Mouse (Mus musculus): ENCODE measurements at regions not wholly inside any gene's neighbourhood (a gene's known extent, or its start where the extent isn't known, plus 50 kb on each side); places are given as distances from the start of the nearest gene placed in this dataset.

- WGBS, result 77% methylated on average over 3 of the region's 3 CpGs
- H3K4me2 ChIP-seq (ENCODE audit: low read depth), result no peak overlapping the region
Measured at GRCm38 (mm10) chr2:45258897-45259296, 141.7 kb upstream of the Zeb2 start.

GRCm38 (mm10) chr2:45256373-45256772, 139.2 kb upstream of the Zeb2 start:
- Histone ChIP-seq H3K27me3 (ENCODE audit: insufficient read depth, low read length) (no peaks in the 10 kb centered on the region), H3K4me1 (ENCODE audit: insufficient read depth) (no peaks in the 10 kb centered on the region), H3K9ac (no peak overlapping the region), H3K4me3 (ENCODE audit: low read depth, low read length) (no peak overlapping the region), H3K27ac (ENCODE audit: low read depth, low read length) (no peak overlapping the region), H3K9me3 (ENCODE audit: low read length) (no peaks in the 10 kb centered on the region), H3K36me3 (ENCODE audit: insufficient read depth) (no peaks in the 10 kb centered on the region), H3K4me2 (ENCODE audit: low read depth) (no peak overlapping the region)
- ATAC-seq, result no peak
- TF ChIP-seq CTCF (IDR thresholded peaks at IDR 0.05; ENCODE audit: low read depth), result no peak
- WGBS, result 53% methylated on average over 5 of the region's 5 CpGs
- no peak for DNase-seq

More at GRCm38 (mm10) chr2:45258897-45259296, 141.7 kb upstream of the Zeb2 start:
- Histone ChIP-seq H3K27ac (ENCODE audit: low read depth, low read length) (no peak overlapping the region), H3K4me3 (ENCODE audit: low read depth, low read length) (no peak overlapping the region), H3K9me3 (ENCODE audit: low read length) (no peaks in the 10 kb centered on the region), H3K4me1 (ENCODE audit: insufficient read depth) (no peaks in the 10 kb centered on the region), H3K9ac (no peak overlapping the region), H3K27me3 (ENCODE audit: insufficient read depth, low read length) (no peaks in the 10 kb centered on the region), H3K36me3 (ENCODE audit: insufficient read depth) (no peaks in the 10 kb centered on the region)
- ATAC-seq (no peak), DNase-seq (no peak)
- no peak for TF ChIP-seq CTCF (IDR thresholded peaks at IDR 0.05; ENCODE audit: low read depth)

- no peak overlapping the region for H3K9ac ChIP-seq
- ATAC-seq (no peak), DNase-seq (no peak)
- H3K27me3 ChIP-seq (ENCODE audit: insufficient read depth, low read length), result no peaks in the 10 kb centered on the region
- no peak overlapping the region for H3K4me2 ChIP-seq (ENCODE audit: low read depth)
- H3K27ac ChIP-seq (ENCODE audit: low read depth, low read length), result no peak overlapping the region
- no peaks in the 10 kb centered on the region for H3K9me3 ChIP-seq (ENCODE audit: low read length)
- no peak for TF ChIP-seq CTCF (IDR thresholded peaks at IDR 0.05; ENCODE audit: low read depth)
- no peaks in the 10 kb centered on the region for H3K4me1 ChIP-seq (ENCODE audit: insufficient read depth)
- WGBS, result 74% methylated on average over 4 of the region's 4 CpGs
- no peak overlapping the region for H3K4me3 ChIP-seq (ENCODE audit: low read depth, low read length)
- no peaks in the 10 kb centered on the region for H3K36me3 ChIP-seq (ENCODE audit: insufficient read depth)
Measured at GRCm38 (mm10) chr2:45253936-45254335, 136.7 kb upstream of the Zeb2 start.

GRCm38 (mm10) chr2:45252321-45252720, 135.1 kb upstream of the Zeb2 start:
- WGBS, result 67% methylated on average over 4 of the region's 4 CpGs
- Histone ChIP-seq H3K27ac (ENCODE audit: low read depth, low read length) (no peak overlapping the region), H3K9ac (no peak overlapping the region), H3K9me3 (ENCODE audit: low read length) (no peaks in the 10 kb centered on the region), H3K4me2 (ENCODE audit: low read depth) (no peak overlapping the region), H3K4me1 (ENCODE audit: insufficient read depth) (no peaks in the 10 kb centered on the region), H3K27me3 (ENCODE audit: insufficient read depth, low read length) (no peaks in the 10 kb centered on the region), H3K36me3 (ENCODE audit: insufficient read depth) (no peaks in the 10 kb centered on the region), H3K4me3 (ENCODE audit: low read depth, low read length) (no peak overlapping the region)
- ATAC-seq (no peak), DNase-seq (no peak)
- no peak for TF ChIP-seq CTCF (IDR thresholded peaks at IDR 0.05; ENCODE audit: low read depth)

GRCm38 (mm10) chr2:45249658-45250057, 132.5 kb upstream of the Zeb2 start:
- Histone ChIP-seq H3K4me2 (ENCODE audit: low read depth) (no peak overlapping the region), H3K36me3 (ENCODE audit: insufficient read depth) (no peaks in the 10 kb centered on the region), H3K4me3 (ENCODE audit: low read depth, low read length) (no peak overlapping the region), H3K27ac (ENCODE audit: low read depth, low read length) (no peak overlapping the region), H3K4me1 (ENCODE audit: insufficient read depth) (peaks cover 4% of the 10 kb centered on the region; the same call in 1 of the 2 replicates), H3K27me3 (ENCODE audit: insufficient read depth, low read length) (no peaks in the 10 kb centered on the region), H3K9me3 (ENCODE audit: low read length) (no peaks in the 10 kb centered on the region), H3K9ac (no peak overlapping the region)
- no peak for TF ChIP-seq CTCF (IDR thresholded peaks at IDR 0.05; ENCODE audit: low read depth)
- DNase-seq (no peak), ATAC-seq (no peak)
- WGBS, result 94% methylated on average over 1 of the region's 1 CpGs

GRCm38 (mm10) chr2:45246061-45246945, 129.1 kb upstream of the Zeb2 start:
- H3K4me2 ChIP-seq (ENCODE audit: low read depth), result no peak overlapping the region
- no peaks in the 10 kb centered on the region for H3K36me3 ChIP-seq (ENCODE audit: insufficient read depth)
- WGBS, result 76% methylated on average over 10 of the region's 10 CpGs
- no peaks in the 10 kb centered on the region for H3K27me3 ChIP-seq (ENCODE audit: insufficient read depth, low read length)
- DNase-seq, result peak; percentile 9
- H3K4me1 ChIP-seq (ENCODE audit: insufficient read depth), result peaks cover 4% of the 10 kb centered on the region; the same call in 1 of the 2 replicates
- no peak overlapping the region for H3K27ac ChIP-seq (ENCODE audit: low read depth, low read length)
- no peaks in the 10 kb centered on the region for H3K9me3 ChIP-seq (ENCODE audit: low read length)
- H3K4me3 ChIP-seq (ENCODE audit: low read depth, low read length), result no peak overlapping the region
- H3K9ac ChIP-seq, result no peak overlapping the region
- TF ChIP-seq CTCF (IDR thresholded peaks at IDR 0.05; ENCODE audit: low read depth), result no peak
- peak; percentile 78 for ATAC-seq

- H3K4me2 ChIP-seq (ENCODE audit: low read depth), result no peak overlapping the region
- H3K9me3 ChIP-seq (ENCODE audit: low read length), result no peaks in the 10 kb centered on the region
- ATAC-seq, result no peak
- H3K4me1 ChIP-seq (ENCODE audit: insufficient read depth), result peaks cover 4% of the 10 kb centered on the region; the same call in 1 of the 2 replicates
- TF ChIP-seq CTCF (IDR thresholded peaks at IDR 0.05; ENCODE audit: low read depth), result no peak
- H3K9ac ChIP-seq, result no peak overlapping the region
- H3K27ac ChIP-seq (ENCODE audit: low read depth, low read length), result no peak overlapping the region
- no peak overlapping the region for H3K4me3 ChIP-seq (ENCODE audit: low read depth, low read length)
- DNase-seq, result no peak
- WGBS, result 94% methylated on average over 1 of the region's 1 CpGs
- no peaks in the 10 kb centered on the region for H3K36me3 ChIP-seq (ENCODE audit: insufficient read depth)
- no peaks in the 10 kb centered on the region for H3K27me3 ChIP-seq (ENCODE audit: insufficient read depth, low read length)
Measured at GRCm38 (mm10) chr2:45245506-45245905, 128.3 kb upstream of the Zeb2 start.

Measured in forebrain, postnatal 0 days (tissue).